Mouse (Mus musculus) c-Kit-positive CD71-positive TER-119-positive erythroid progenitor cells, embryonic 14.5 days (primary cell): ENCODE measurements around the gene Cdc40.
A peak's percentile ranks its signal among the peaks of the same experiment; 100 is the strongest.

ENCODE experiments used
- DNase-seq: peaks from one replicate; pipeline ENCODE4 v3.0.0-alpha.2; 2013; ENCODE audit warnings: low spot score

Cdc40 gene

GRCm38 (mm10) chr10:40882831-40883643, at the start of gene Cdc40, which contains the start of gene Wasf1:
Gene Cdc40 (minus strand): TSS chr10:40883311.
Gene Wasf1 (plus strand): TSS chr10:40883475.
- peak; percentile 88 for DNase-seq

GRCm38 (mm10) chr10:40919464-40919863, 36.4 kb upstream of the Cdc40 start:
- no peak for DNase-seq

GRCm38 (mm10) chr10:40918669-40919440, 35.7 kb upstream of the Cdc40 start:
- no peak for DNase-seq

GRCm38 (mm10) chr10:40915240-40915639, 32.1 kb upstream of the Cdc40 start:
- DNase-seq = no peak

- no peak for DNase-seq
Measured at GRCm38 (mm10) chr10:40910811-40911210, 27.7 kb upstream of the Cdc40 start.

- no peak for DNase-seq
Measured at GRCm38 (mm10) chr10:40908580-40908979, 25.5 kb upstream of the Cdc40 start.

- no peak for DNase-seq
Measured at GRCm38 (mm10) chr10:40906802-40907201, 23.7 kb upstream of the Cdc40 start.

GRCm38 (mm10) chr10:40906131-40906530, 23.0 kb upstream of the Cdc40 start:
- no peak for DNase-seq

GRCm38 (mm10) chr10:40901786-40902185, 18.7 kb upstream of the Cdc40 start:
- DNase-seq = no peak

- DNase-seq = no peak
Measured at GRCm38 (mm10) chr10:40896656-40897055, 13.5 kb upstream of the Cdc40 start.

- DNase-seq = no peak
Measured at GRCm38 (mm10) chr10:40895765-40896164, 12.7 kb upstream of the Cdc40 start.

- no peak for DNase-seq
Measured at GRCm38 (mm10) chr10:40889146-40889545, 6.0 kb upstream of the Cdc40 start.

- DNase-seq = no peak
Measured at GRCm38 (mm10) chr10:40887316-40887715, 4.2 kb upstream of the Cdc40 start.

- DNase-seq = peak; percentile 10
Measured at GRCm38 (mm10) chr10:40885432-40885831, 2.3 kb upstream of the Cdc40 start.

GRCm38 (mm10) chr10:40884279-40884806, 1.2 kb upstream of the Cdc40 start:
- peak; percentile 22 for DNase-seq

- no peak for DNase-seq
Measured at GRCm38 (mm10) chr10:40883644-40884278, 650 bp upstream of the Cdc40 start.

GRCm38 (mm10) chr10:40882333-40882732, 778 bp downstream of the Cdc40 start:
- no peak for DNase-seq

- DNase-seq = no peak
Measured at GRCm38 (mm10) chr10:40881236-40881635, 1.9 kb downstream of the Cdc40 start.

GRCm38 (mm10) chr10:40879969-40880368, 3.1 kb downstream of the Cdc40 start:
- DNase-seq = no peak

- DNase-seq = no peak
Measured at GRCm38 (mm10) chr10:40878246-40878645, 4.9 kb downstream of the Cdc40 start.

- no peak for DNase-seq
Measured at GRCm38 (mm10) chr10:40872052-40872451, 11.1 kb downstream of the Cdc40 start.

GRCm38 (mm10) chr10:40871301-40871700, 11.8 kb downstream of the Cdc40 start:
- no peak for DNase-seq
